Mouse (Mus musculus) Muller cell, postnatal 12 days (primary cell): ENCODE data around the gene Ptgdr.
"Not testable (repeated sequence)": the region's sequence is repeated elsewhere in the genome, so short reads cannot be mapped to it uniquely, and the experiment has no call there.

Experiments
- DNase-seq: peaks from one replicate; pipeline ENCODE4 v3.0.0-alpha.2; 2015; ENCODE audit errors: inconsistent ontology term

The Ptgdr gene

GRCm38 (mm10) chr14:44813152-44813551, 46.0 kb downstream of the Ptgdr start:
- not testable (repeated sequence) for DNase-seq
